Mouse (Mus musculus) right cerebral cortex, postnatal 25 days (tissue): Measurements from ENCODE around the gene 4930572O03Rik.
"Not testable (repeated sequence)": the region's sequence is repeated elsewhere in the genome, so short reads cannot be mapped to it uniquely, and the experiment has no call there.

Experiments
- DNase-seq: peaks from one replicate; pipeline ENCODE4 v3.0.0; 2022

4930572O03Rik gene

GRCm38 (mm10) chr5:15656959-15657358 is at the start of gene 4930572O03Rik:
Gene 4930572O03Rik, minus strand, starts transcription at chr5:15657059.
- DNase-seq: not testable (repeated sequence)

- DNase-seq: not testable (repeated sequence)
Observed at GRCm38 (mm10) chr5:15702891-15703290, 46.0 kb upstream of the 4930572O03Rik start.

- not testable (repeated sequence) for DNase-seq
Observed at GRCm38 (mm10) chr5:15697719-15698118, 40.9 kb upstream of the 4930572O03Rik start.

DNA sequence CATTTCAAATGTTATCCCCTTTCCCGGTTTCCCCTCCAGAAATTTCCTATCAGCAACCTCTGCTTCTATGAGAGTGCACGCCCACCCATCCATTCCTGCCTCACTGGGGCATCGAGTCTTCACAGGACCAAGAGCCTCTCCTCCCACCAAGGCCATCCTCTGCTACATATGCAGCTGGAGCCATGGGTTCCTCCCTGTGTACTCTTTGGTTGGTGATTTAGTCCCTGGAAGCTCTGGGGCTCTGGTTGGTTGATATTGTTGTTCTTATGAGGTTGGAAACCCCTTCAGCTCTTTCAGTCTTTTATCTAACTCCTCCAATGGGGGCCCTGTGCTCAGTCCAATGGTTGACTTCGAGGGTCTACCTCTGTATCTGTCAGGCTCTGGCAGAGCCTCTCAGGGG is 35.0 kb upstream of the 4930572O03Rik start:
- not testable (repeated sequence) for DNase-seq

- DNase-seq: not testable (repeated sequence)
Observed at GRCm38 (mm10) chr5:15690822-15691221, 34.0 kb upstream of the 4930572O03Rik start.

DNA sequence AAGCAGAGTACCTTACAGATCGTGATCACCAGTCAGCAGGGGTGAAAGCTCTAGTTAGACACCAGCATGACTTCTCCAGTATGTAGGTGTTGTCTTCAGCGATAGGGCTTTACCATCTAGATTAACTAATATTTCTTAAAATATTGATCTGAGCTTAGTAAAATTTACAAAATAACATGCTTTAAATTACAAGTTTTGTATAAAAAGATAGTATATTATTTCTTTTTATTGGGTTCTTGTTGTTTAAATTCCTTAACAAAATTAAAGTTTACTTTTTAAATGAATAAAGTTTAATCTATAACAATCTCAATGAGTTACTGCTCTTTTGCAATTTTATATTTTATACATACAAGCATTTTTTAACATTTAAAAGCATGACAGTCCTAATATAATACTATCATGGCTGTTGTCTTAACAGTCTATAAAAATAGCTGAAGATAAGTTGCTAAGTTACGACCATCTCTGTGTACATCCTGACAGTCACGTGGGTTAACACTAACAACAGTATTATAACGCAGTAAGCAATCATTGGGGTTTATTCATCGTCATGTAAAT is 32.9 kb upstream of the 4930572O03Rik start:
- DNase-seq: not testable (repeated sequence)

- DNase-seq: not testable (repeated sequence)
Observed at GRCm38 (mm10) chr5:15688874-15689658, 32.2 kb upstream of the 4930572O03Rik start.

DNA sequence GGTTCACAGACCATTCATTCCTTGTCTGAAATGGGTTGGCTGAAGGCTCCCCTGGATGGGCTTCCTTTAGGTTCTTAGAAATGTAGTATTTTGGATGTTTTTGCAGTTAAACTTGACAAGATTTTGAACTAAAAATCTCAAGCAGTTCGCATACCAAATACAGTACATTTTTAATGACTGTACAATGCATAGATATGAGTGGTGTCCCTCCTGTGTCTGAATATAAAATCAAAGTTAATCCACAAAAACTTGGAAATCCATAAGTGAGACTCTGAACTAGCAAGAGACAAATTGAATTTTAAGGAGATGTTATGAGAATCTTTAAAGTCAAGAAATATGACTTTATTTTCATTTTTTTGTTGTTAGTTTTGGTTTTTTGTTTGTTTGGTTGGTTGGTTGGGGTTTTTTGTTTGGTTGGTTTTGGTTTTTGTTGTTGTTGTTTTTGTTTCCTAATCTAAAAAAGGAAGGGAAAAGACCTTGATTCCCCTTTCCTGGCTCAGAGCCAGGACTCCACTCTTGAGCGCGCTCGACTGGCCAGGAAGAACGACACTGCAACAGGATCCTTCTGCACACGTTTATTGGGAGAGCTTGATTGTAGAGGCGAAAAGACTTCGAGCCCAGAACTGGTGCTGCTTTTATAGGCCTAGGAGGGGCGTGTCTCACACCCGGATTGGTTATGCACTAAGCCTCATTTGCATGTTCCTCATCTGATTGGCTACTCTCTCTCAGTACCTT is 24.6 kb upstream of the 4930572O03Rik start:
- not testable (repeated sequence) for DNase-seq

DNA sequence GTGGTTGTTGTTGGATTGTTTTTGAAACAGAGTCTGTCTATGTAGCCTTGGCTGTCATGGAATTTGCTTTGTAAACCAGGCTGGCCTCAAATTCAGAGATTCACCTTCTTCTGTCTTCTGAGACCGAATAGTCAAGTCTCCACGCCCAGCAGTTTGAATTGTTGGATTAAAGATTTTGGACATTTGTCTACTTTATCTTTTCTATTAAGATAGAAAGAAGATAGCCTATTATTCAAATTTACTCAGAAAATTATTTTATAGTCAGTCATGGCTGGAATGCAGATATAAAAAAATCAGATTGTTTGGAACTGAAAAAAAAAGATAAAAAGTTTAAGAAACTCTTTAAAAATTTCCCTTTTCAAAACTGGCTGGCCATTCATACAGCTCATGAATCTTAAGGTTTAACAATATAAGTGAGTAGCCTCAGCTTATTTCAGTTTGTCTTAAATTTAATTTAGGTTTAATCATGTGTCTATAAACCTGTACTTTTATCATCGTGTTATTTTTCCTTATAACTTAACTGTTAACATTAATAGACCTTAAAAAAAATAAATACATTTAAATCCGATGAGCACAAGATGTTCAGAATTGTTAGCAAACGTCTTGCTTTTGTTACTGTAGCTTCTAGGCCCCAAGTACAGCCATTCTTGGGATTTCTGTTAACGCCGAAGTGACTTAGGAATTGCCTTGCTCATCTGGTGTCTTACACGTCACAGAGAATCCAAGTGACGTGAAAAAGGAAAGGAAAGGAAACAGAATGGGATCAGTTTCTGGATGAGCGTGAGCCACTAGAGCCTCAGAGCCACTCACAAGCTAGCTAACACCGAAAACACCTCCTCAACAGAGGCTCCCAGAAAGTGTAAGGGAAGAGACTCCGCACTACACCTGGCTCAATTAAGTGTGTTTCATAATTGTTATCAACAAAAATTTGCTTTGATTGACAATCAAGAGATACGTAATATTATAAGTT is 23.4 kb upstream of the 4930572O03Rik start:
- DNase-seq: not testable (repeated sequence)

- DNase-seq: not testable (repeated sequence)
Observed at GRCm38 (mm10) chr5:15678907-15679306, 22.0 kb upstream of the 4930572O03Rik start.

GRCm38 (mm10) chr5:15677750-15678149 is 20.9 kb upstream of the 4930572O03Rik start:
- not testable (repeated sequence) for DNase-seq

DNA sequence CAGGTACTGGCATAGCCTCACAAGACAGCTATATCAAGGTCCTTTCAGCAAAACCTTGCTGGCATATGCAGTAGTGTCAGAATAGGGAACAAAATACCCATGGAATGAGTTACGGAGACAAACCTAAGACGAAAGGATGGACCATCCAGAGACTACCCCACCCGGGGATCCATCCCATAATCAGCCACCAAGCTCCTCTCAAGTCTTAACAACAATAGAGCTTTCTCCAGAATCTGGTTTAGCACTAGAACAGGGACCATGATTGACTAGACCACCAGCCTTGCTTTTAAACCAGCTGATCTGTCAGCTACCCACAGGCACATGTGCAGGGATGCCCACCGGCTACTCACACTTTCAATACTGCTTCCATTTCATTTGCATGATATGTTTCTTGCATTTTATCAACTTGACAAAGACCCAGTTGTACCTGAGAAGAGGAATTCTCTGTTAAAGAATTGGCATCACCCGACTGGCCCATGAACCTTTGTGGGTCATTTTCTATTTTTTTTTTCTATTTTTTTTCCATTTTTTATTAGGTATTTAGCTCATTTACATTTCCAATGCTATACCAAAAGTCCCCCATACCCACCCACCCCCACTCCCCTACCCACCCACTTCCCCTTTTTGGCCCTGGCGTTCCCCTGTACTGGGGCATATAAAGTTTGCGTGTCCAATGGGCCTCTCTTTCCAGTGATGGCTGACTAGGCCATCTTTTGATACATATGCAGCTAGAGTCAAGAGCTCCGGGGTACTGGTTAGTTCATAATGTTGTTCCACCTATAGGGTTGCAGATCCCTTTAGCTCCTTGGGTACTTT is 17.8 kb upstream of the 4930572O03Rik start:
- not testable (repeated sequence) for DNase-seq

GRCm38 (mm10) chr5:15673989-15674388 is 17.1 kb upstream of the 4930572O03Rik start:
- not testable (repeated sequence) for DNase-seq

GRCm38 (mm10) chr5:15670789-15671188 is 13.9 kb upstream of the 4930572O03Rik start:
- not testable (repeated sequence) for DNase-seq

GRCm38 (mm10) chr5:15663847-15664246 is 7.0 kb upstream of the 4930572O03Rik start:
- DNase-seq: not testable (repeated sequence)

DNA sequence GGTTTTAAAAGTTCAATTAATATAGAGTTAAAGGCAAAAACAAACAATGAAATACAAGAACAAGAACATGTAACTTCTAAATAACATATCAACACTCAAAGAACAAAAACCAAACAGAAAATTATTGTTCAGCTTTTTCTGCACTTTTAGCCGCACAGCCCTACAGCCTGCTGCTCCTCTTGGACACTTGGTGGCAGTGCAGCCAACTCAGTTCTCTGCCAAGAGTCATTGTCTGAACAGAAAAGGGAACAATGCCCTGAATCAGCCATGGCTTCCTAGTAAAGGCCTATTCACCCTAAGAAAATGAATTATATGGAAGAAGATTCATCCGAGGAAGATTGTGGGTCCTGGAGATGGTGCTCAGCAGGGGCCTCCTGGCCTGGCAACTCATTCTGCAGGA is 4.5 kb downstream of the 4930572O03Rik start:
- not testable (repeated sequence) for DNase-seq

DNA sequence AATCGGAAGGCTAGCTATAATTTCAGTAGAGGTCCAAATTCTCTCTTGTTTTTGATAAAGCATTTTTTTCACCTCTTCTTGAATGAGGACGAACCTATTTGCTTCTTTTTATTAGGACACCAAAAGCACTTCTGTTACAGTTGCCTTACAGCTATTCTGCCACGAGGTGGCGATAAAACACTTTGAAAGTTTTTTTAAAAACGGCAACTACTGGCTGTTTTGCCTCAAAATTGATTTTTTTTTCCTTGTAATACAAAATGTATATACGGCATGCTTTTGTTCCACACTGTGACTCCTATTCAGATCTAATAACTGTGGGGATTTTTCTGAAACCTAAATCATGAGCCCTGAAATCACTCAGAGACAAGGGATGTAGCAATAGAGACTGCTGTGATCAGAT is 11.2 kb downstream of the 4930572O03Rik start:
- not testable (repeated sequence) for DNase-seq

DNA sequence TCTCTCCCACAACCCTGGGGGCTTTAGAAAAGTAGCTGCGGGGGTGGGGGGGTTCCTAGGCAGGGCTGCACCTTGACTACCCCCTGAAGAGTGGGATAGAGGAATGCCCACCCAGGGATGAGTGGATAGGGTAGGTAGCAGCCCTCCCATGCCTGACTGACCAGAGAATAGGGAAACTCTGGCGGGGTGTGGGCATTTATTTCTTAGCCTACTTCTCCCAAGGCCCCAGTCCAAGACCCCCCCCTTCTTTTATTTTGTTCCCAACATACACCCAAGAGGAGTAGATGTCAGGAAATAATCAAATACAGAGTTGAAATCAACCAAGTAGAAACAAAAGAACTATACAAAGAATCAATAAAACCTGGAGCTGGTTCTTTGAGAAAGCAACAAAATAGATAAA is 19.2 kb downstream of the 4930572O03Rik start:
- not testable (repeated sequence) for DNase-seq

DNA sequence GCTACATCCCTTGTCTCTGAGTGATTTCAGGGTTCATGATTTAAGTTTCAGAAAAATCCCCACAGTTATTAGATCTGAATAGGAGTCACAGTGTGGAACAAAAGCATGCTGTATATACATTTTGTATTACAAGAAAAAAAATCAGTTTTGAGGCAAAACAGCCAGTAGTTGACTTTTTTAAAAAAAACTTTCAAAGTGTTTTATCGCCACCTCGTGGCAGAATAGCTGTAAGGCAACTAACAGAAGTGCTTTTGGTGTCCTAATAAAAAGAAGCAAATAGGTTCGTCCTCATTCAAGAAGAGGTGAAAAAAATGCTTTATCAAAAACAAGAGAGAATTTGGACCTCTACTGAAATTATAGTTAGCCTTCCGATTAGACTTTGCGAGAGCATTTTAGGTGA is 26.8 kb downstream of the 4930572O03Rik start:
- DNase-seq: not testable (repeated sequence)

GRCm38 (mm10) chr5:15628136-15628535 is 28.7 kb downstream of the 4930572O03Rik start:
- not testable (repeated sequence) for DNase-seq

GRCm38 (mm10) chr5:15618764-15619163 is 38.1 kb downstream of the 4930572O03Rik start, which contains the start of gene Speer4d:
Gene Speer4d, plus strand, starts transcription at chr5:15619064.
- DNase-seq: not testable (repeated sequence)
